Mouse (Mus musculus): ENCODE results near the gene Cchcr1.

Cchcr1 gene

GRCm38 (mm10) chr17:35554761-35555397 lies 38.0 kb downstream of the Cchcr1 start:
- no peak for DNase-seq (ENCODE audit: low spot score)

GRCm38 (mm10) chr17:35556186-35556765 lies 39.4 kb downstream of the Cchcr1 start:
- no peak for DNase-seq (ENCODE audit: low spot score)

GRCm38 (mm10) chr17:35556812-35557211 lies 39.9 kb downstream of the Cchcr1 start:
- DNase-seq (ENCODE audit: low spot score) = peak; percentile 74

GRCm38 (mm10) chr17:35557351-35557750 lies 40.5 kb downstream of the Cchcr1 start:
- no peak for DNase-seq (ENCODE audit: low spot score)

- no peak for DNase-seq (ENCODE audit: low spot score)
Measured at GRCm38 (mm10) chr17:35558216-35558615, 41.3 kb downstream of the Cchcr1 start.

GRCm38 (mm10) chr17:35567150-35567549 lies 50.2 kb downstream of the Cchcr1 start, which contains the start of gene 2300002M23Rik:
Gene 2300002M23Rik, plus strand, starts transcription at chr17:35567450.
- DNase-seq (ENCODE audit: low spot score) = no peak

- no peak for DNase-seq (ENCODE audit: low spot score)
Measured at GRCm38 (mm10) chr17:35567767-35568166, 50.9 kb downstream of the Cchcr1 start.

GRCm38 (mm10) chr17:35569091-35569944 lies 52.4 kb downstream of the Cchcr1 start:
- peak; percentile 44 for DNase-seq (ENCODE audit: low spot score)

- no peak for DNase-seq (ENCODE audit: low spot score)
Measured at GRCm38 (mm10) chr17:35570836-35571235, 53.9 kb downstream of the Cchcr1 start.

- DNase-seq (ENCODE audit: low spot score) = no peak
Measured at GRCm38 (mm10) chr17:35571477-35571876, 54.6 kb downstream of the Cchcr1 start.

GRCm38 (mm10) chr17:35578211-35578610 lies 61.3 kb downstream of the Cchcr1 start:
- peak; percentile 93 for DNase-seq (ENCODE audit: low spot score)
